Mouse (Mus musculus): ENCODE data around the gene Spz1.

Gene Spz1

DNA sequence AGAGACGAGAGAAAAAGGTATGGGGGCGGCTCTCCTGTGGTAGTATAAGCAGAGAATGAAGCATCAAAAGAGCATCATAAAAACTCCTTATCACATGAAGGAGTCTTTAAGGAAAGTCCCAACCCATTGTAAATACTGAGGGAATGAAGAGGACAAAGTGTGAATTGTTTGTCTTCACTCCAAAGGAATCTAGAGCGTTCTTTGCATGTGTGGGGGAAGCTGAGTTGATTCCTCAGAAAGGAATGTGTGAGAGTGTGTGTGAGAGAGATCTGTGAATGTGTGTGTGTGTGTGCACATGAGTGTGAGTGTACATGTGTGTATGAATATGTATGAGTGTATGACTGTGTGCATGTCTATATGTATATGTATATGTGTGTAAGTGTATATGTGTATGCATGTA is 12.7 kb upstream of the Spz1 start:
- Histone ChIP-seq H3K9me3 (ENCODE audit: low read length) (no peaks in the 10 kb centered on the region), H3K27me3 (ENCODE audit: insufficient read depth, low read length) (peaks cover 6% of the 10 kb centered on the region; the same call in 1 of the 2 replicates), H3K36me3 (ENCODE audit: insufficient read depth, low read length) (no peaks in the 10 kb centered on the region), H3K4me3 (replicated peaks; ENCODE audit: low read length) (no peak overlapping the region), H3K4me1 (replicated peaks; ENCODE audit: low read depth, low read length) (peaks cover 8% of the 10 kb centered on the region)
- TF ChIP-seq CTCF (conservative IDR thresholded peaks at IDR 0.05; ENCODE audit: low read length) = no peak
- no peak for TF ChIP-seq NANOG (IDR thresholded peaks at IDR 0.05; ENCODE audit: borderline replicate concordance, low read length)
- TF ChIP-seq POU5F1 (IDR thresholded peaks at IDR 0.05; ENCODE audit: borderline replicate concordance, low read length) = no peak

DNA sequence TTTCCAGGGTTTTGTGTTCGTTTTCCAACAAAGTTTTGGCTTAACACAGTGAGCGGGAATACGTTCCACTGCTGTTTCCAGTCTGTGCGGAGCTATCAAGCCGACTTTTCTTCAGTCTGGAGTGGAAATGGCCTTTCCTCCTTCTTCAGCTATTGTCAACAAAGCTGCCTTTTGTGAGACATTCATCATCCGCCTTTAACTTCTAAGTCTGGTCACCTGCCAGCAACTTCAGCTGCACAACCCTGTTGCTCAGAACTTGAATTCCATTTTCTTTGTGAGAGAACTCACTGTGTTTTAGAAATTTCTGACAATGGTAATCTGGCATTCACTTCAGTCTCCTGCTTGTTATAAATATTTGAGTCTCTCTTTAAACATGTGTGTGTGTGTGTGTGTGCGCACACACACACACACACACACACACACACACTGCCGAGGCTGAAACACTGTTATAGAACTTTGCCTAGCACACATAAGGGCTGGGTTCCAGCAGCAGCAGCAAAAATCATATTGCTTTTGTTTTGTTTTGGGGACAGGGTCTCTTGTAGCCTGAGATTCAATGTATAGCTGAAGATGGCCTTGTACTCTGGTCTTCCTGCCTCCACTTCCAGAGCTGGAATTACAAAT is 8.2 kb upstream of the Spz1 start:
- no peak for TF ChIP-seq NANOG (IDR thresholded peaks at IDR 0.05; ENCODE audit: borderline replicate concordance, low read length)
- no peak for TF ChIP-seq CTCF (conservative IDR thresholded peaks at IDR 0.05; ENCODE audit: low read length)
- TF ChIP-seq POU5F1 (IDR thresholded peaks at IDR 0.05; ENCODE audit: borderline replicate concordance, low read length) = no peak
- no peaks in the 10 kb centered on the region for H3K9me3 ChIP-seq (ENCODE audit: low read length)
- no peak overlapping the region for H3K4me3 ChIP-seq (replicated peaks; ENCODE audit: low read length)
- no peaks in the 10 kb centered on the region for H3K36me3 ChIP-seq (ENCODE audit: insufficient read depth, low read length)
- no peaks in the 10 kb centered on the region for H3K4me1 ChIP-seq (replicated peaks; ENCODE audit: low read depth, low read length)
- peaks cover 6% of the 10 kb centered on the region; the same call in 1 of the 2 replicates for H3K27me3 ChIP-seq (ENCODE audit: insufficient read depth, low read length)

GRCm38 (mm10) chr13:92580220-92581043 is 4.5 kb upstream of the Spz1 start:
- Histone ChIP-seq H3K4me3 (replicated peaks; ENCODE audit: low read length) (no peak overlapping the region), H3K27me3 (ENCODE audit: insufficient read depth, low read length) (no peaks in the 10 kb centered on the region; the same call in 1 of the 2 replicates), H3K9me3 (ENCODE audit: low read length) (no peaks in the 10 kb centered on the region), H3K4me1 (replicated peaks; ENCODE audit: low read depth, low read length) (no peaks in the 10 kb centered on the region), H3K36me3 (ENCODE audit: insufficient read depth, low read length) (no peaks in the 10 kb centered on the region)
- TF ChIP-seq CTCF (conservative IDR thresholded peaks at IDR 0.05; ENCODE audit: low read length) (peak; percentile 56), NANOG (IDR thresholded peaks at IDR 0.05; ENCODE audit: borderline replicate concordance, low read length) (no peak)

GRCm38 (mm10) chr13:92578210-92578609 is 2.2 kb upstream of the Spz1 start:
- peaks cover 2% of the 10 kb centered on the region; the same call in 1 of the 2 replicates for H3K27me3 ChIP-seq (ENCODE audit: insufficient read depth, low read length)
- H3K4me1 ChIP-seq (replicated peaks; ENCODE audit: low read depth, low read length) = no peaks in the 10 kb centered on the region
- no peaks in the 10 kb centered on the region for H3K36me3 ChIP-seq (ENCODE audit: insufficient read depth, low read length)
- peaks cover 7% of the 10 kb centered on the region for H3K9me3 ChIP-seq (ENCODE audit: low read length)
- no peak overlapping the region for H3K4me3 ChIP-seq (replicated peaks; ENCODE audit: low read length)
- TF ChIP-seq POU5F1 (IDR thresholded peaks at IDR 0.05; ENCODE audit: borderline replicate concordance, low read length) (no peak), CTCF (conservative IDR thresholded peaks at IDR 0.05; ENCODE audit: low read length) (no peak), NANOG (IDR thresholded peaks at IDR 0.05; ENCODE audit: borderline replicate concordance, low read length) (no peak)

- Histone ChIP-seq H3K27me3 (ENCODE audit: insufficient read depth, low read length) (peaks cover 2% of the 10 kb centered on the region; the same call in 1 of the 2 replicates), H3K4me3 (replicated peaks; ENCODE audit: low read length) (no peak overlapping the region), H3K4me1 (replicated peaks; ENCODE audit: low read depth, low read length) (no peaks in the 10 kb centered on the region), H3K9me3 (ENCODE audit: low read length) (peaks cover 13% of the 10 kb centered on the region), H3K36me3 (ENCODE audit: insufficient read depth, low read length) (no peaks in the 10 kb centered on the region)
- TF ChIP-seq POU5F1 (IDR thresholded peaks at IDR 0.05; ENCODE audit: borderline replicate concordance, low read length) = no peak
- no peak for TF ChIP-seq CTCF (conservative IDR thresholded peaks at IDR 0.05; ENCODE audit: low read length)
- TF ChIP-seq NANOG (IDR thresholded peaks at IDR 0.05; ENCODE audit: borderline replicate concordance, low read length) = no peak
These were observed 716 bp upstream of the Spz1 start for GRCm38 (mm10) chr13:92576688-92577087.

- Histone ChIP-seq H3K36me3 (ENCODE audit: insufficient read depth, low read length) (no peaks in the 10 kb centered on the region), H3K9me3 (ENCODE audit: low read length) (peaks cover 14% of the 10 kb centered on the region), H3K4me1 (replicated peaks; ENCODE audit: low read depth, low read length) (no peaks in the 10 kb centered on the region), H3K4me3 (replicated peaks; ENCODE audit: low read length) (no peak overlapping the region), H3K27me3 (ENCODE audit: insufficient read depth, low read length) (peaks cover 3% of the 10 kb centered on the region; the same call in 1 of the 2 replicates)
- TF ChIP-seq CTCF (conservative IDR thresholded peaks at IDR 0.05; ENCODE audit: low read length) = no peak
- no peak for TF ChIP-seq POU5F1 (IDR thresholded peaks at IDR 0.05; ENCODE audit: borderline replicate concordance, low read length)
- no peak for TF ChIP-seq NANOG (IDR thresholded peaks at IDR 0.05; ENCODE audit: borderline replicate concordance, low read length)
These were observed 16.5 kb downstream of the Spz1 start for GRCm38 (mm10) chr13:92559429-92559828.

GRCm38 (mm10) chr13:92557229-92557628 is 18.7 kb downstream of the Spz1 start:
- no peak for TF ChIP-seq NANOG (IDR thresholded peaks at IDR 0.05; ENCODE audit: borderline replicate concordance, low read length)
- no peak for TF ChIP-seq CTCF (conservative IDR thresholded peaks at IDR 0.05; ENCODE audit: low read length)
- Histone ChIP-seq H3K27me3 (ENCODE audit: insufficient read depth, low read length) (peaks cover 3% of the 10 kb centered on the region; the same call in 1 of the 2 replicates), H3K4me3 (replicated peaks; ENCODE audit: low read length) (no peak overlapping the region), H3K4me1 (replicated peaks; ENCODE audit: low read depth, low read length) (no peaks in the 10 kb centered on the region), H3K9me3 (ENCODE audit: low read length) (peaks cover 36% of the 10 kb centered on the region), H3K36me3 (ENCODE audit: insufficient read depth, low read length) (no peaks in the 10 kb centered on the region)

GRCm38 (mm10) chr13:92556458-92557126 is 19.4 kb downstream of the Spz1 start:
- Histone ChIP-seq H3K4me3 (replicated peaks; ENCODE audit: low read length) (no peak overlapping the region), H3K27me3 (ENCODE audit: insufficient read depth, low read length) (peaks cover 3% of the 10 kb centered on the region; the same call in 1 of the 2 replicates), H3K36me3 (ENCODE audit: insufficient read depth, low read length) (no peaks in the 10 kb centered on the region), H3K9me3 (ENCODE audit: low read length) (peaks cover 42% of the 10 kb centered on the region), H3K4me1 (replicated peaks; ENCODE audit: low read depth, low read length) (no peaks in the 10 kb centered on the region)
- TF ChIP-seq CTCF (conservative IDR thresholded peaks at IDR 0.05; ENCODE audit: low read length) (no peak), NANOG (IDR thresholded peaks at IDR 0.05; ENCODE audit: borderline replicate concordance, low read length) (no peak), POU5F1 (IDR thresholded peaks at IDR 0.05; ENCODE audit: borderline replicate concordance, low read length) (no peak)
